Mouse (Mus musculus): Measurements from ENCODE around the gene Vcan.

The Vcan gene

GRCm38 (mm10) chr13:89720497-89720896, 21.8 kb downstream of the Vcan start:
- no peak for DNase-seq

DNA sequence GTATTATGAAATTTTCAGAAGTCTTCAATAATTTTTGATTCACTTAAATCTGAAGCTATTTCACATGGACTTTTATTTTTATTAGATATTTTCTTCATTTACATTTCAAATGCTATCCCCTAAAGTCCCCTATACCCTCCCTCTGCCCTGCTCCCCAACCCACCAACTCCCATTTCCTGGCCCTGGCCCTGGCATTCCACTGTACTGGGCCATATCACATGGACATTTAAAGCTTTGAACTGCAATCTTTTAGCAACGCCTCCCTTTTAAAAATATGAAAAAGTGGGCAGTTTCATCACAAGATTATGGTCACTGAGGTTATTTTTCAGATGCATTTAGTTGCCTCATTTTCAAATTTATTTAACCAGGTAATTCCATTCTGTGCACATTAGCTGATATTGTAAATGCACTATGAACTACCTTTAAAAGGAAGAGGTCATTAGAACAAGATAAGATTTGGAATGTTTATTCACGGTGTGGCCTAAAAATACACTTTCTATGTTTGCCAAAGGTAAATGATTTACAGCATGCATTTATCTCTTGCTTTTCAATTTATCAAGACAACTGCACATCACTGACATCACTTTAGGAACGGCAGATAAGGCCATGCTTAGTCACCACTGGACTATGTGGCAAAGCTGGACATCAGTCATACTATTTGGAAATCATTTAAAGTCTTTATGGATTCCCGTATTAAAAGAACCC, 32.7 kb downstream of the Vcan start:
- no peak for DNase-seq

DNA sequence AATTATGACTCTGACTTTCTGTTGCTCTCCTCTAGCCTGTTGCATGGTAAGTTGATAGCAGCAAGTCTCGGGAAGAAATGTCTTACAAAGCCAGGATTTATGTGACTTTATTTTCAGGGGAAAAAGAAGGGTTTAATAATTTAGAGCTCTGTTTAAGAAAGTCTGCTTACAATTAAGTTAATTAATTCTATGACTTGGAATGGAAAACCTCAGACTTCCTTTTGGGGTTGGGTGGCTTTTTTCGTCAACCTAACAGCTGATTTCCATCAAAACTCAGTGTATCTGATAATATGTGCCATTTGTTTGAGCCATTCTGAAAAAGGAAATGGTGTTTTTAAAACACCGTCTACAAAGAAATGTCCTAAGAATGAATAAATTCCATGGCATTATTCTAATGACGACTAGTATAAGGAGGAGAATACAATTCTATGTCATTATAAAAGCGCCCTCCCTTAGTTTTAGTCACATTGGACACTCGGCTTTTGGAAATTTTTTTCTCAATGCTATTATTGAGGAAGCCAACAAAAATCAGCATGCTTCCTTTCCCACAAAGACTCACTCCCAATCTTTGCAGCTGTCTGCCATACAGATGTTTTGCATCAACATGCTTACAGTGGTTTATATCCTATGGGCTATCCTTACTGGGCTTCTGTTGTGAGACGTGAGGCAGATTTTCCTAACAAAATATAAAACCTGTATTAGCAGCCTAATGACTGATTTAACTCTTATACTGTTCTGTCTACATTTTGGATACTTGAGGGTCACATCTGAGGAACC, 34.0 kb downstream of the Vcan start:
- no peak for DNase-seq

DNA sequence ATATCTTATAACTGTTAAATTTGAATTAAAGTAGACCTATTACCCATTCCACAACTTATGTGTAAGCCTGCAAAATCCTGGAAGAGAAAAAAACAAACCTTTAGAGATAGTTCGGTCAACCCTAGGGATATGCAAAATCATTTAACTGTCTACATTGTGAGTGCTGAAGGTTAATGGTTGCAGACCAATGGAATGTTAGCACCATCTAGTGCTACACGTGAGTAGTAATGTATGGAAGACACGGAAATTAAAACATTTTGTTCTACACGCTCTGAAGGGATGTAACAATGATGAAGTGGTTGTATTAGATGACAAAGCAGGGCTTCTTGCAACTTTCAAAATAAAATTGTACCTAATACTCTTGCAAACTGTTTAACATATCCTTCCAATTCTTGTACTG, 39.9 kb downstream of the Vcan start:
- no peak for DNase-seq

DNA sequence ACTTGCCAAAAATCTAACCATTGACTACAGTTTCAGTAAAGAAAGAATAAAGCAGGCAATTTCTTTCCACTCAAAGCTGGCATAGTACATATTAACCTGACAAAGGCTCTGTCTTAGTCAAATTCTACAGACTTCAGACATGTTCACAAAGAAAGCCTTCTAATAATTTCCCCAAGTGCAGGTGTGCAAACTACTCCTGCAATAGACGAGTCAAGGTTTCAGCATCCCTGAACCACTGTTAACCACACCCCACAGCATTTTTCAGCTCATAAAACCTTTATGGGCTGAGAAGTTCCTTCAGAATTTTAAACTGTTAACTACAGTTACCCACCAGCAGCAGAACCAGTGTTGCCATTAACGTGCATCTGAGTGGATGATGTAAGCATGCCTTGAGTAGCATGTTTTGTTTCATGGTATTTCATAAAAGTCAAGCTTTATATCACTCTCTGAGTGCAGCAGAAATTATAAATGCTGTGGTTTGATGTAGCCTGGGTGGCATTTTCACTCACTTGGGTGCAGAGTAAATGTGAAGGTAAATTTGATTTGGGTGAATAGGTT, 42.2 kb downstream of the Vcan start:
- DNase-seq, result no peak

GRCm38 (mm10) chr13:89692597-89692996, 49.7 kb downstream of the Vcan start:
- no peak for DNase-seq

DNA sequence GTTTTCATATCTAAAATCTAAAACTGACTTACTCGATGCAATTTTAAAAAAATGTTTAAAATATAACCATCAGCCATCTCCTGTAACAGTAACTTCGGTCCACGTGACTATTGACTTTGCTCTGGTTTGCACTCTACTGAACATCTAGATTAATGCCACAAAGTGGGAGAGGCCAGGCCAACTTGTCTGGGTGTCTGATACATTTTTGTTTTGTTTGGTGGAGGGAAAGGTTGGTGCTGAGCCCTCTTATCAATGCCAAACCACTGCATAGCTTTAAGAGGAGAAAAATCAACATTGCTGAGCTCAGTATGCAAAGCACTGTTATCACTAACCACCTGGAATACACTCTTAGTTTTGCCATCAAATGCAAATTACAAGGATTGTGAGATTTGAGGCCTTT, 58.8 kb downstream of the Vcan start:
- DNase-seq, result no peak

DNA sequence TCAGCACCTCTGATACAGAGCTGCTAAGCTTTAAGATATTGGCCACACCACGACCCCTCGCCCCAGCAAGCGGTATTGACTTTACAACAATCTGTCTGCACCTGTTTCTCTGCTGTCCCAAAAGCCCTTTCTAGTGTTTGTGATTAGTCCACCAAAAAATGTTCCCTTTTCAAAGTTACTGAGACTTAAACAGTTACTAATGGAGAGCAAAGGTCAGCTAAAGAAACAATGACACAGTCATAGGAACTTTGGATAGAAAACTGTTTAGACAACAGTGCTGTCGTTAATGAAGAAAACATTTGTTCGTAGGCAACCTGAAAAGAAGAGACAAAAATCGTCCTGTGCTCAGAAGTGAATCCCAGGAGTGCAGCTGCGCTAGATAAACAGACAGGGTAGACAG, 60.1 kb downstream of the Vcan start:
- no peak for DNase-seq

- DNase-seq, result no peak
These were observed 62.6 kb downstream of the Vcan start for GRCm38 (mm10) chr13:89679756-89680155.

GRCm38 (mm10) chr13:89670505-89670904, 71.8 kb downstream of the Vcan start:
- no peak for DNase-seq

DNA sequence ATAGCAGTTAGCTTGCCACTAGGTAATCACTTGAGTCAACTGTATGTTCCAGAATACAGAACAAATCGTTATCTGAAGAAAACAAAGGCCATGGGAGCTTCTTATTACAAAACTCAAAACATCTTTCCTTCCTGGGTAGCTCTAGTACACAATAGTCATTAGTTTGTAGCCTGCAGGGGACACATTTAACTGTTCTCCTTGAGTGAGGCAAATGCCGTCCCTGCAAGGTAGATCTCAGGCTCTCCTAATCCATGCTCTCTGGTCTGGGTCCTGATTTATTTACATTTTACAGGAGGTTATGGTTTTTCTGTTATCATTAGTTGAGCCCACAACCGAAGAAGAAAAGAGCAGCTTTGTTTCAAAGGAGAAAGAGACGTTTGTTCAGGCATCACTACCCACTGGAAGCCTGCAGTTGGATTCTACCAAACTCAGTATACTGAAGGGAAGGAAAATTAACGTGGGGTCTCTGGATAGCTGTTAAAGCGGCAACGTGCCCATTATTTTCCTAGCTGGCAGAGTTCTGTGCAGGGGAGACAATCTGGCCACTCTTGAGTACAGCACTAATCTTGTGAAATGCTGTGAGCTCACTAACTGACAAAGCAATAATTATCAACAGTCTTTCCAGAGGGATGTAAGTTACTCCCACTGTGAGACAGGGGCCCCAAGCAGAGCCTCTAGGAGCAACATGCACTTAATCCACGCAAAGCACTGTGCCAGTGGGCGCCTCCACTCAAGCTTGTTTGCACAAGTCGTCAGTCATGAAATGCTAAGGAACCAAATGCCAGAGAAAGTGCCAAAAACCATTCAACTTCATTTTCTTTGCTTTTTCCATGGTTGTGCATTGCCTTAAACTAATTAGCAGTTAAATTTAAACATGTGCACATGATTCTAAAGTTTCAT, 73.1 kb downstream of the Vcan start:
- DNase-seq, result no peak

- DNase-seq, result no peak
These were observed 74.2 kb downstream of the Vcan start for GRCm38 (mm10) chr13:89668069-89668468.

DNA sequence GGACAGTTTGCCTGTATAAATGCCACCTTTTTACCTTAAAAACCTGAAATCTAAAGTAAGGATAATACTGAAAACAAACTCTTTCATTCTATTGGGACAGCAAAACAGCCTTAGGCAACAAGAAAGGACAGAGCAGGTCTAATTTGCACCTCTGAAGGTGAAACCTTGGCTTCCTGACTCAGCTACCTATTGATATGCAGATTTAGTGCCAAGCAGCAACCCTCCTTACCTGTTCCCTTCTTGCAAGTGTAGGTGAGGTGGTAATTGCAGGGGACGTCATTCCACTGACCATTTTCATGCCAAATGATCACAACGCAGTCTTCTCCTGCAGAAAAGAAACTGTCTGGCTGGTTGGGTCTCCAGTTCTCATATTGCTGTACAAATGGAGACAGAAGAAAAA, 80.6 kb downstream of the Vcan start:
- DNase-seq, result no peak

GRCm38 (mm10) chr13:89657046-89657445, 85.3 kb downstream of the Vcan start:
- DNase-seq, result no peak

- no peak for DNase-seq
These were observed 89.0 kb downstream of the Vcan start for GRCm38 (mm10) chr13:89653279-89653678.

GRCm38 (mm10) chr13:89652773-89653172, 89.5 kb downstream of the Vcan start:
- no peak for DNase-seq

DNA sequence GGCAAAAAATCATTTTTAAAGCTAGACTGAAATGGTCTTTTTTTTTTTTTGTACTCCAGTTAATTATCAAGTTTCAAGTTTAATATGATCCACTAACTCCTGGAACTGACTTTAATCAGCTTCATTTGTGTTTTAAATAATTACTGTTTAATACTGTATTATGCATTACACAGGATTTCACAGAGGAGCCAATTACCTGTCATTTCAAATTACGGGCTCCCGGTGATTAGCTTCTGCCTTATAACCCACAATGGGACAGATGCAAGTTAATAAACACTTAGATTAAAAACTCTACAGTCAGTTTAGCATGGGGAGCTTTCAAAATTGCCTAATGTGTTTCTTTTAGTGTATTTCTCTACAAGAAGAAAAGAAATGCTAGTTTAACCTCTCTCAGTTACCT, 96.7 kb downstream of the Vcan start:
- no peak for DNase-seq

- no peak for DNase-seq
These were observed 105.3 kb downstream of the Vcan start for GRCm38 (mm10) chr13:89637012-89637411.

DNA sequence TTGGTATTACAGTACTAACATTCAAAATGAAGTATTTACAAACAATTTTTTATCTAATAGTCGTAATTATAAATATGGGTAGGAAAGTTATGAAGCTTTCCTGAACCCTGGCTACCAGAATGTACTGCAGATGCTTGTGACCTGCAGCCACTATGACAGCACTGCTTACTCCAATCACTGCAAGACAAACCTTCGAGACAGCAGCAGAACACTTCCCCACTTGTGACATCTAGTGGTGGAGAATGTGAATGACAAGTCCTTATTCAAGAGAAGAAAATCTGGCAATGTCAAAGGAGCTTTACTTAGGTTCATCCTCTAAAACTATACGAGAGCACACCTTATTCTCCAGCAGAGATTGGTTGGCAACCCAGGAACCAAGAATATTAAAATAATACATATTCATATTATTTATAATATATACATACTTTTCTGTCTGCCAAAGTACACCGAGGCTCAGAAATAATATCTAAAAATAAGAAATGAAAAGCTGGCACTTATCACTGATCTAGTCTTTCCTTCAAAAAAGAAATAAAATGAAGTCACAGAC, 108.1 kb downstream of the Vcan start:
- DNase-seq, result no peak

GRCm38 (mm10) chr13:89619064-89619463, 123.2 kb downstream of the Vcan start:
- no peak for DNase-seq

DNA sequence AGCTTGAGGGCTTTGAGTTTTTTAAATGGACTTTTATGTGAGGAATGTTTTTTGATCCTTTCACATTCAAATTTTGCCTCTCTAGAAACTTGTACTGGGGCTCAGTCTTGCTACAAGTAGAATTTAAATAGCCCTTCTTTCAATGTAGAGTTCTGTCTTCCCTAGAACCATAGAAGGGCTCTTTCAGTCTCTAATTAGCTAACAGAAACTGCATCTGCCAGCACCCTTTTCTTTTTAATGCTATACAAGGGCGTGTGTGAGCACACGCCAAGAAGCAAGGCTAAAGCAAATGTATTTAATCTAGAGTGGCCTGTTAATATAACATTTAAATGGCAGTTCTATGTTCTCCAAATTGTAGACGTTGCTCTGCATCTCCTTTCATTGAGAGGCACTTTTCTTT, 134.9 kb downstream of the Vcan start:
- no peak for DNase-seq
